Mouse (Mus musculus) brain, embryonic 14.5 days (tissue): ENCODE results near the gene Ubr7.

Experiments
- CTCF ChIP-seq: fragments of 200-500 bp; IDR thresholded peaks from 2 replicates; pipeline ENCODE4 v1.5.1; 2012; ENCODE audit warnings: inconsistent platforms, mild to moderate bottlenecking, moderate library complexity, borderline replicate concordance; ENCODE audit not compliant: insufficient read depth, insufficient read length; ENCODE audit errors: extremely low read depth
- POLR2A ChIP-seq: fragments of 200-500 bp; IDR thresholded peaks from 2 replicates; pipeline ENCODE4 v1.6.1; 2012; ENCODE audit warnings: mild to moderate bottlenecking, inconsistent platforms, borderline replicate concordance; ENCODE audit not compliant: poor library complexity, insufficient read depth, insufficient read length, severe bottlenecking; ENCODE audit errors: extremely low read depth

DNA sequence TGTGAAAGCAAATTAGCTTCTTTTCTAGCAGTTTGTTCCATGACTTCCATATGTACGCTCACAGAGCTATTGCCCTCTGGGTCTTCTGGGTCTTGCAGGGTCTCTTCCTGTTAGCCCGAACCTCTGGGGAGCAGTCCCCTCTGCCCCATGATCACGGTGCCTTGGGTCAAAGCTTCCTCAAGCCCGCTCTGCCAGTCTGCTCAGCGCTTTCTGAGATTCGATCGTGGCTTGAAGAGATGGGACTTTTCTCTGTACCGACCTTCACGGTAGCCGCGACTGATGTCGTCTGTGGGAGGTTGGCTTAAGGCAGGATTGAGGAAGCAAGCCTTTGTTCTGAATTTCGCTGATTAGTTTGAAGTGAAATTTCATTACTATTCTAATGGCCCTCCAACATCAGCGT, 18.3 kb downstream of the Ubr7 start:
- TF ChIP-seq CTCF = no peak
- TF ChIP-seq POLR2A = no peak
